Mouse (Mus musculus): Measurements from ENCODE around the gene Gm28048. TPM values are rescaled to one million over a fixed set of nuclear protein-coding genes. Genes with fewer than 3 reads are reported as not detected.
A peak's percentile ranks its signal among the peaks of the same experiment; 100 is the strongest.

Gm28048 gene
- polyA plus RNA-seq, 1 experiment from 2014 or later, result 13.1 TPM

DNA sequence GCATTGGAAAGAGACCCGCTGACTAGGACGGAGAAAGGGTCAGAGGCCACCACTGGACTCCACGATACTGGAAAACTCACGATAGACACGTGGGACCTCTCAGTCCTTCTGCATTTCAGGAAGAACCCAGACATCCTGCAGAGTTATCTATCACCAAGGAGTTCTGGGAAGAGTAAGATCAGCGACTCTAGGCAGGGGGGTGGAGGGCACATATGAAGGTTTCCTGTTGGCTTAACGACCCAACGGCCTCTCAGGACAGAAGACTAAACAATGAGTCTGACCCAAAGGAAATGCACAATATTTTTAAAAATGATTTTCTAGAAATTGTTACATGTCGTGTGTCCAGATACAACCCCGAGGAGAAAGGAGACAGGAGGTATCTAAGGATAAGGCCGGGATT lies 150.0 kb downstream of the Gm28048 start:
- no peak overlapping the region for H3K9ac ChIP-seq
- ATAC-seq, result no peak
- no peak overlapping the region for H3K4me2 ChIP-seq (replicated peaks)
- H3K9me3 ChIP-seq, result no peaks in the 10 kb centered on the region
- 0 out of 2 replicates have a peak, but pooled peaks cover 2% of the 10 kb centered on the region for H3K4me1 ChIP-seq (replicated peaks)
- H3K4me3 ChIP-seq (replicated peaks), result no peak overlapping the region
- no peaks in the 10 kb centered on the region for H3K27me3 ChIP-seq (replicated peaks)
- WGBS, result 85% methylated on average over 11 of the region's 11 CpGs
- H3K27ac ChIP-seq, result no peak overlapping the region
- H3K36me3 ChIP-seq, result no peaks in the 10 kb centered on the region

DNA sequence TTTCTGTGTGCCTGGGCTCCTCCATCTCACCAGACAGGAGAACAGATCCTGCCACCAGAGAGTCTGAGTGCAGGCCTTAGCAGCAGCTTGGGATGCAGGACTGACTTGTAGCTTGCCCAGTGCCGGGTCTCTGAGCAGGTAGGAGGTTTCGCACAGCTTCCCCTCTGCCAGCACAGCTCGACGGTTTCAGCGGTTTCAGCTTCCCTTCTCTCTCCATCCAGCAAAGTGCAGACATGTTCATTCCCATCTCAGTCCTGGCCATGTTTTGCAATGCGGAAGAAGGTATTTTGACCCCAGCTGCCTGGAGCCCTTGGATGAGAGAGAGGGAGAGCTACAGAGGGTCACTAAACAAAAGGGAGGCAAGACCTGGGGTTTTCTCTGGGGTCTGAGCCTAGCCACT lies 151.2 kb downstream of the Gm28048 start:
- ATAC-seq, result no peak; the same call in 1 of the 2 replicates
- WGBS, result 79% methylated on average over 6 of the region's 6 CpGs

DNA sequence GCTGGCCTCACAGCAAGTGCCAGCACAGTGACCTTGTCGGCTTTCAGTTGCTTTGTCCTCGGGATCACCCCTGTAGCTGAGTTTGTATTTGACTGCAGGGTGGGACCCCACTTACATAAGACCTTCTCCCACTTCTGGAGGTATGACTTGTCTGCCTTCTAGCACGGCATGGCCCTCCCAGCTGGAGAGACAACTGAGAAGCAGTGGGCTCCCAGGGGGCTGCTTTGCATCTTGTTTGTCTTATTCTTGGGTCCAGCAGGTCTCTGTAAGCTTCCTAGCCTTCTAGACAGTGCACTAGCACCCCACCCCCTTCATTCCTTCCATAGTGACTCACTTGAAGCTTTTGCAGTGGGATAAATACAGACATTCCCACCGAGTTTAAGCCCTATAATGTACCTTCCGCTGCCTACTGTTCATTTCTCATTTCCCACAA lies 151.7 kb downstream of the Gm28048 start:
- H3K27ac ChIP-seq, result 0 out of 2 replicates have a peak overlapping the region, but pooled peaks have one; percentile 27
- no peak overlapping the region for H3K9ac ChIP-seq
- H3K27me3 ChIP-seq (replicated peaks), result no peaks in the 10 kb centered on the region
- WGBS, result 63% methylated on average over 5 of the region's 5 CpGs
- peak; percentile 63 for ATAC-seq
- no peak overlapping the region for H3K4me2 ChIP-seq (replicated peaks)
- no peaks in the 10 kb centered on the region for H3K36me3 ChIP-seq
- H3K4me1 ChIP-seq (replicated peaks), result 0 out of 2 replicates have a peak, but pooled peaks cover 2% of the 10 kb centered on the region
- no peaks in the 10 kb centered on the region for H3K9me3 ChIP-seq
- no peak overlapping the region for H3K4me3 ChIP-seq (replicated peaks)

More for the DNA sequence above, 151.2 kb downstream of the Gm28048 start:
- no peak overlapping the region for H3K4me2 ChIP-seq (replicated peaks)
- no peaks in the 10 kb centered on the region for H3K36me3 ChIP-seq
- H3K9ac ChIP-seq, result no peak overlapping the region
- no peaks in the 10 kb centered on the region for H3K27me3 ChIP-seq (replicated peaks)
- no peaks in the 10 kb centered on the region for H3K9me3 ChIP-seq
- 0 out of 2 replicates have a peak, but pooled peaks cover 2% of the 10 kb centered on the region for H3K4me1 ChIP-seq (replicated peaks)
- H3K27ac ChIP-seq, result peak overlapping the region; percentile 40; the same call in 1 of the 2 replicates
- no peak overlapping the region for H3K4me3 ChIP-seq (replicated peaks)

DNA sequence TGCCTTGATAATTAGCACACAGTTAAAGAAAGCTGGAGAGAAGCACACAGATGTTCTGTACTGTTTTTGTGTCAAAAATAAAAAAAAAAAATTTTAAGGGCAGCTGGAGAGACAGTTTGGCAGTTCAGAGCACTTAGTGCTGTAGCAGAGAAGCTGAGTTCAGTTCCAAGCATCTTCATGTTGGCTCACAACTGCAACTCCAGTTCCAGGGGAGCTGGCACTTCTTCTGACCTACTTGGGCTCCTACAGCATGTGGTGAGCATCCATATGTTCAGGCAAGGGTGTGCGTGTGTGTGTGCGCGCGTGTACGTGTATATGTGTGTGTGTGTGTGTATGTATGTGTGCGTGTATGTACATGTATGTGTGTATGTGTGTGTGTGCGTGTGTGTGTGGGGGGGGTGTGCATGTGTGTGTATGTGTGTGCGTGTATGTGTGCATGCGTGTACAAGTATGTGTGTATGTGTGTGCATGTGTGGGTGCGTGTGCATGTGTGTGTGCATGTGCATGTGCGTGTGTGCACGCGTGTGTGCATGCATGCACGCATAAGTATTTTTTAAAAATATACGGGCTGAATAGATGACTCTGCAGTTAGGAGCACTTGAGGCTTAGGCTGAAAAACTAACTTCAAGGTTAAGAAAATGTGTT lies 152.8 kb downstream of the Gm28048 start:
- Histone ChIP-seq H3K4me1 (replicated peaks) (0 out of 2 replicates have a peak, but pooled peaks cover 2% of the 10 kb centered on the region), H3K27me3 (replicated peaks) (no peaks in the 10 kb centered on the region), H3K9ac (no peak overlapping the region), H3K4me2 (replicated peaks) (no peak overlapping the region), H3K9me3 (no peaks in the 10 kb centered on the region), H3K36me3 (no peaks in the 10 kb centered on the region), H3K27ac (no peak overlapping the region), H3K4me3 (replicated peaks) (no peak overlapping the region)
- 97% methylated on average over 15 of the region's 15 CpGs for WGBS
- ATAC-seq, result no peak

DNA sequence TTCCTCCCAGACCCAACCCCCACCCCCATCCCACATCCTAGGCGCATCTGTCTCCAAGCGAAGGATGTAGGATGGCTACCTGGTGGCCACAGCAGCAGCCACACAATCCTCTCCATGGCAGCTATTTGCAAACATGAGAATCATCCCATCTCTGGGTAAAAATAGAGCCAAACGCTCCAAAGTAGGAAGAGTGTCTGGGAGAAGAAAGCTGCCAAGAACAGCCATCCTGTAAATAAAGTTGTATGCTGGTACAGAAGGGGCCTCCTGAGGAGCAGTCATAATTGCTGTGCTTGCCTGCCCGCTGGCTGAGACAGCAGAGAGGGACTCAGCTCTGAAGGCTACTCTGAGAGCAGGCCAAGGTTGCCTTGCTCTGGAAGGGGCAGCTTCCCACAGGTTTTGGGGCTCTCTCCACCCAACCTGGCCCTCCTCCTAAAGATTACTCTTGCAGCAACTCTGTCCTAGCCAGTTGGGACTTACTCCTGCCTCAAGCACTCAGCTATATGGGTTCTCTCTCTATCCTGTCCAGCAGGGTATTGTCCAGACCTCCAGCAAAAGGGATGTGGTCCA lies 154.3 kb downstream of the Gm28048 start:
- Histone ChIP-seq H3K4me3 (replicated peaks) (no peak overlapping the region), H3K4me1 (replicated peaks) (0 out of 2 replicates have a peak, but pooled peaks cover 2% of the 10 kb centered on the region), H3K9me3 (no peaks in the 10 kb centered on the region), H3K9ac (no peak overlapping the region), H3K27ac (no peak overlapping the region), H3K4me2 (replicated peaks) (no peak overlapping the region), H3K36me3 (no peaks in the 10 kb centered on the region), H3K27me3 (replicated peaks) (no peaks in the 10 kb centered on the region)
- 80% methylated on average over 4 of the region's 4 CpGs for WGBS
- ATAC-seq, result no peak

DNA sequence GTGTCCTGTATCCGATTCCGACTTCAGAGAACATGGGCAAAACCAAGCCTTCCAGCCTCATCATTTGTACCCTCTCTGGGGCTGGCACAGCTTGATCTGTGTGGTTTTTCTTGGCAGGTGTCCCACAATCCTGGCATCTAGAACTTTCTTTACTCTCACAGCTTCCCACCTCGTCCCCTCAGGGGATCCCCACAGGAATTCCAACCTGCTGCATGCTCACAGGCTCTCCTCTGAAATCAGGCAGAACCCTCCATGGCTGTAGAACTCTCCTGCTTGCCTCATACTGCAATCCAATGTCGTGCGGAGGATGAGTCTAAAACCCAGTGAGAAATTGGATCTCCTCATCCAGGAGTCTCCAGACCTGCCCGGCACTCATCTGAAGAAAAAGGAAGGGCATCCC lies 155.2 kb downstream of the Gm28048 start:
- WGBS, result 90% methylated on average over 6 of the region's 6 CpGs
- no peak for ATAC-seq
- H3K9me3 ChIP-seq, result no peaks in the 10 kb centered on the region

DNA sequence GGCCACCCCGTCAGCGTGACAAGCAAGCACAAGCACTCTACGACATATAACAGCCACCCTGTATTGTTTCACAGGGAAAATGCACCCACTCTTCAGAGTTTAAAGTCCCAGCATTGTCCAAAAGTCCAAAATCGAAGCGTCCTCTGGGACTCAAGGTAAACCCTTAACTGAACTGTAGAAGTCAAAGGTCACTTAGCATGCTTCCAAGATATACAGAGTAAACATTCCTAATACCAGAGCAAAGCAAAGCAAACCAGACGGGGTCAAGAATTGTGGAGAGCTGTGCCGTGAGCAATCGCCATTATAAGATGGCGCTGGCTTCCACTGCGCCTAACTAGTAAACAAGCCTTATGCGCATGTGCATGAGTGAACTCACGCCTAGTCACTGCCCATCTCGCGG lies 155.8 kb downstream of the Gm28048 start:
- Histone ChIP-seq H3K27ac (no peak overlapping the region), H3K4me1 (replicated peaks) (0 out of 2 replicates have a peak, but pooled peaks cover 2% of the 10 kb centered on the region), H3K9me3 (no peaks in the 10 kb centered on the region), H3K4me2 (replicated peaks) (no peak overlapping the region), H3K4me3 (replicated peaks) (no peak overlapping the region), H3K27me3 (replicated peaks) (no peaks in the 10 kb centered on the region), H3K36me3 (no peaks in the 10 kb centered on the region), H3K9ac (no peak overlapping the region)
- no peak for ATAC-seq
- 86% methylated on average over 14 of the region's 14 CpGs for WGBS

More for the DNA sequence above, 155.2 kb downstream of the Gm28048 start:
- Histone ChIP-seq H3K36me3 (no peaks in the 10 kb centered on the region), H3K9ac (no peak overlapping the region), H3K4me2 (replicated peaks) (no peak overlapping the region), H3K4me1 (replicated peaks) (0 out of 2 replicates have a peak, but pooled peaks cover 2% of the 10 kb centered on the region), H3K4me3 (replicated peaks) (no peak overlapping the region), H3K27me3 (replicated peaks) (no peaks in the 10 kb centered on the region), H3K27ac (no peak overlapping the region)

DNA sequence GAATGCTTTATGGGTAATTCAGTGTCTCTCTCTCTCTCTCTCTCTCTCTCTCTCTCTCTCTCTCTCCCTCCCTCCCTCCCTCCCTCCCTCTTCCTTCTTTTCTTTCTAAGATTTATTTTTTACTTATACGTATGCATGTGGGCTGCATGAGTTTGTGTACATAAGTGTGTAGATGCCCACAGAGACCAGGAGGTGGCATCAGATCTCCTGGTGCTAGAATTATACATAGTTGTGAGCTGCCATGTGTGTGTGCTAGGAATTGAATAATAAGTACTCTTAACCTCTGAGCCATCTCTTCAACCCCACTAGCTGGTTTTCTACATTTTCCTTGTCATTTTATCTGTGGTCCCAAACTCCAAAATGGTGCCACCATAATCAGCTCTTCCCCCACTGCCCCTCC lies 156.3 kb downstream of the Gm28048 start:
- Histone ChIP-seq H3K9me3 (no peaks in the 10 kb centered on the region), H3K9ac (no peak overlapping the region), H3K4me2 (replicated peaks) (no peak overlapping the region), H3K4me1 (replicated peaks) (0 out of 2 replicates have a peak, but pooled peaks cover 2% of the 10 kb centered on the region), H3K27ac (no peak overlapping the region), H3K36me3 (no peaks in the 10 kb centered on the region), H3K4me3 (replicated peaks) (no peak overlapping the region), H3K27me3 (replicated peaks) (no peaks in the 10 kb centered on the region)
- 100% methylated on average over 1 of the region's 1 CpGs for WGBS
- no peak for ATAC-seq

DNA sequence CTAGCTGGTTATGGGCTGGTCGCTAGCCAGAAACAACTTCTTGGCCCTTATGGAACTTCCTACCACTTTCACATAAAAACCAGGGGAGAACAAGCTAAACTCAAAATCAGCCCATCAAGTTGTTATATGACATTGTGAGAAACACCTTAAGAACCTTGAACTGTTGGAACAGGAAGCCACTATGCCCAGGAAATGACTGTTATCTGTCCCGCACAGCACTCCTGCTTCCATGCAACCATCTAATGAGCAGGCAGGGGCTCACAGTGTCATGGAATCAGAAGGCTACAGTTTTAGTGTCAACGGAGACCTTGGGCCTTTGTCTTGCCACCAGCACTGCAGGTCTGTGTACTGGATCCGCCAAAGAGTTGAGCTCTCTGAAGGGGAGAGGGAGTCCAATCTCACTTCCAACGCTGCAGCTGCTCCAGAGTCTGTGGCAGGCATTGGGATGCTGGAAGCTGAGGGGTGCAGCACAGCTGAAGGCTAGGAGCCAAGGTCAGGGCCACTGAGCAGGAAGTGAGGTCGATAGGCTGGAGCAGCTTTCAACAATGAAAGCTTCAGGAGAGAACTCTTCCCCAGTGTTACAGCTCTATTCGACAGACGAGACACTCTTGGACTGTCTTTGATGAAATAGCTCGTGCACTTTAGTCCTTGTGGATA lies 157.7 kb downstream of the Gm28048 start:
- Histone ChIP-seq H3K27me3 (replicated peaks) (no peaks in the 10 kb centered on the region), H3K27ac (no peak overlapping the region), H3K9me3 (no peaks in the 10 kb centered on the region), H3K4me3 (replicated peaks) (no peak overlapping the region), H3K4me1 (replicated peaks) (no peaks in the 10 kb centered on the region), H3K9ac (no peak overlapping the region), H3K4me2 (replicated peaks) (no peak overlapping the region), H3K36me3 (no peaks in the 10 kb centered on the region)
- ATAC-seq, result no peak
- WGBS, result 70% methylated on average over 9 of the region's 9 CpGs

DNA sequence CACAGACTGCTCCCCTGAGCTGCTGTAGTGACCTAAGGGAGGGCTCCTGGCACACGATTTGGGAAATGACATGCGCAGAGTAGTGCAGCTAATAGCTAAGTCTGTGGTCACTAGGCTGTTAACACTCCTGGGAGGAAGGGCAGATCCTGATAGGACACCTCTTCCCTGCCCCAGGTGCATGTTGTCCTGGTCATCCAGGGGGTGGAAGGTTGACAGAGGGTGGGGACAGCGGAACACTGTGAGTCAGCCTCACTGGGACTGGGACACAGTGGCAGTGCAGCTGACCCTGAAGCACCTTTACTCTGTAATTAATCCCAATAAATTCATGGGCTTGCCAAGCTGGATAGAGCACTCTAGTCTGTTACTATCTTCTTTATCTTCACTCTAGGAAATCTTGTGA lies 160.6 kb downstream of the Gm28048 start:
- WGBS, result 70% methylated on average over 3 of the region's 3 CpGs
- H3K27me3 ChIP-seq (replicated peaks), result no peaks in the 10 kb centered on the region
- no peak overlapping the region for H3K4me2 ChIP-seq (replicated peaks)
- no peaks in the 10 kb centered on the region for H3K9me3 ChIP-seq
- no peak overlapping the region for H3K9ac ChIP-seq
- no peaks in the 10 kb centered on the region for H3K36me3 ChIP-seq
- no peak; the same call in 1 of the 2 replicates for ATAC-seq
- no peak overlapping the region for H3K4me3 ChIP-seq (replicated peaks)
- H3K27ac ChIP-seq, result no peak overlapping the region
- H3K4me1 ChIP-seq (replicated peaks), result no peaks in the 10 kb centered on the region

DNA sequence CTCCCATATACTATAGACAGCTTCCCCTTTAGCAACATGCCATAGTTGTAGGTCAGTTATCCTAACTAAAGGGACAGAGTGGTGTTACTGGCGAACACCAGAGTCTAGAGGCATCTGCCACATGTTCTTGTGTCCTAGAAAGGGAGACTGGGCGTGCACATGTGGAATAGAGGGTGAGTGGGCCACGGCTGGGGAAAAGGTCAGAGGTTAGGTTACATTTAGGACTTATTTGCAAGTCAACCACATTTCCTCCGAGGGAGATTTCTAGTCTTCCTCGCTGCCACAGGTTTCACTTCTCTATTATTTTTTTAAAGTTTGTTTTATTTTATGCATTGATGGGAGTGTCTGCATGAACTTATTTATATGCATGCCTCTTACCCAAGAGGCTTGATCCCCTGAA lies 163.5 kb downstream of the Gm28048 start:
- Histone ChIP-seq H3K9ac (no peak overlapping the region), H3K27me3 (replicated peaks) (no peaks in the 10 kb centered on the region), H3K36me3 (no peaks in the 10 kb centered on the region), H3K27ac (no peak overlapping the region), H3K4me1 (replicated peaks) (no peaks in the 10 kb centered on the region), H3K4me2 (replicated peaks) (no peak overlapping the region), H3K4me3 (replicated peaks) (no peak overlapping the region), H3K9me3 (no peaks in the 10 kb centered on the region)
- 69% methylated on average over 5 of the region's 5 CpGs for WGBS
- no peak for ATAC-seq

DNA sequence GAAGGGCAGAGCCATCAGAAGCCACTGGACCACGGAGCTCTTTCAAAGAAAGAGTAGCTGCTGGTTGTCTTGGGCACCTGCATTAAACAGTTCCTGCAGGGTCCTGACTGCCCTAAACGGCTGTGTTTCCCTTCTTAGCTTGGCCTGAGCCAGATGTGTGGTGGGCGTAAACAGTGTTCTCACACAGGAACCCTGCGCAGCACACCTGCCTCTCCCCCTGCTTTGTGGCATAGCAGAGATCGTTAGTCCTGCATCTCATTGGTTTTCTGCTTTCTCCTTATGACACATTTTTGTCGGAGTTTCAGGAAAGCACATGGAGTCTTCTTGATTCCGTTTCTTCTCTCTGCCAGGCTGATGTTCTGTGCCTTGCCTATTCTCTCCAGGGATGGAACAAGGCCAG lies 166.0 kb downstream of the Gm28048 start:
- H3K36me3 ChIP-seq, result no peaks in the 10 kb centered on the region
- H3K4me3 ChIP-seq (replicated peaks), result no peak overlapping the region
- no peaks in the 10 kb centered on the region for H3K27me3 ChIP-seq (replicated peaks)
- 84% methylated on average over 7 of the region's 7 CpGs for whole genome bisulfite sequencing
- no peak overlapping the region for H3K27ac ChIP-seq
- no peak overlapping the region for H3K9ac ChIP-seq
- ATAC-seq, result no peak
- H3K4me1 ChIP-seq (replicated peaks), result no peaks in the 10 kb centered on the region
- no peaks in the 10 kb centered on the region for H3K9me3 ChIP-seq
- no peak overlapping the region for H3K4me2 ChIP-seq (replicated peaks)
